Mouse (Mus musculus) adrenal gland, postnatal 14 days (tissue): ENCODE measurements around the gene Gch1. TPM values are rescaled to one million over a fixed set of nuclear protein-coding genes. Genes with fewer than 3 reads are reported as not detected.

ENCODE experiments used
- DNase-seq: peaks from one replicate; pipeline ENCODE4 v3.0.0; 2021; ENCODE audit warnings: mixed read lengths
- long read RNA-seq, 2 experiments: library from polyadenylated mRNA; stranded (forward); transcript quantifications; one replicate each; pipeline ENCODE4 v2.0.0; 2021
- total RNA-seq: library from RNA; stranded (reverse); gene quantifications from 2 replicates; pipeline ENCODE4 v1.2.3, GENCODE M21; 2021

The Gch1 gene
- total RNA-seq, result 42.0 and 51.3 TPM in 2 replicates
- long read RNA-seq, experiment 1, transcript Gch1-201 (6 exons, 2,775 nt), result major isoform, 177 of 204 reads
- long read RNA-seq, experiment 1, partial matches to known transcripts, result 1 of 204 reads
- long read RNA-seq, experiment 1, other reads (novel, unspliced or antisense), result 26 of 204 reads
- long read RNA-seq, experiment 2, transcript Gch1-201 (6 exons, 2,775 nt), result major isoform, 140 of 184 reads
- long read RNA-seq, experiment 2, partial matches to known transcripts, result 41 of 184 reads
- long read RNA-seq, experiment 2, other reads (novel, unspliced or antisense), result 3 of 184 reads

DNA sequence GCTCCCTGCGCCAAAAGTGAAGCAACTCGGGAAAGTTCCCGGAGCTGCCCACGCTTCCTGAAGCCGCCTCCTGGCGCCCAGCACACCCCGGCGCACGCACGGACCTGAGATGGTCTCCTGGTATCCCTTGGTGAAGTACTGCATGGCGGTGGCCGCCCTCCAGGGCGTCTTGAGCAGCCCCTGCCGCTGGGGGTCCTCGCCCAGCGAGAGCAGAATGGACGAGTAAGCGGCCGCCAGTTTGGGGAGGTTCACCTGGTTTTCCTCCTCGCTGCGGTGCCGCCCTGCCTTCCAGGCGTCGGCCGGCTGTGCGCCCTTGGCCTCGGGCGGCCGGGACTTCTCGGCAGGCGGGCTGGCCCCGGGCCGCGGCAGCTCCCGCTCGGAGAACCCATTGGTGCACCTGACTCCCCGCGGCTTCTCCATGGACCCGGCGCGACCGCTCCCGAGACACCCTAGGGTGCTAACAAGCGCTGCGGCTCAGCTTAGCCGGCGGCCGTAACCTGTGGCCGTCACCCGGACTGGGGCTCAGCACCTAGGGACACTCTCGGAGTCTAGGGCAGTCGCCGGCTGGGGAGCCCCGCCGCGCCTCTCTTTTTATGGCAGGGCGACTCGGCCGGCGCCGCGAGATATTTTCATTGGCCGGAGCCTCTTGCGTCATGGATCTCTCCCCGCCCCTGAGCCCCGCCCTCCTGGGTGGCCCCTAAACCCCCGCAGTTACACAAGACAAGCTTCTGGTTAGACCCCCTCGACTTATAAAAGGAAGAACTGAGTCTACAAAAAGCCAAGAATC lies at the start of gene Gch1:
Gene Gch1, minus strand, starts transcription at position 566 of the 787 bp plus-strand sequence.
- peak; percentile 93 for DNase-seq

DNA sequence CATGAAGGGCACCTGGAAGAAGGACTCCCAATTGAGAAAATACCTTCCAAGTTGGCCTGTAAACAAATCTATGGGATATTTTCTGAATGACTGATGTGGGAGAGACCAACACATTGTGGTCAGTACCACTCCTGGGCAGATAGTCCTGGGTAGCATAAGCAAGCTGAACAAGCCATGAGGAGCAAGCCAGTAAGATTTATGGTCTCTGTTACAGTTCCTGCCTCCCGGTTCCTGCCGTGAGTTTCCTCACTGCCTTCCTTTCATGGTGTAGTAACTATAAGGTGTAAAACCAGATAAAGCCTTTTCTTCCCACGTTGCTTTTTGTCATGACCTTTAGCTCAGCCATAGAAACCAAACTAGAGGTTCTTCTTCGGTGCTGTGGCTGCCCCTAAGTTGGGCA lies 48.1 kb upstream of the Gch1 start:
- no peak for DNase-seq

DNA sequence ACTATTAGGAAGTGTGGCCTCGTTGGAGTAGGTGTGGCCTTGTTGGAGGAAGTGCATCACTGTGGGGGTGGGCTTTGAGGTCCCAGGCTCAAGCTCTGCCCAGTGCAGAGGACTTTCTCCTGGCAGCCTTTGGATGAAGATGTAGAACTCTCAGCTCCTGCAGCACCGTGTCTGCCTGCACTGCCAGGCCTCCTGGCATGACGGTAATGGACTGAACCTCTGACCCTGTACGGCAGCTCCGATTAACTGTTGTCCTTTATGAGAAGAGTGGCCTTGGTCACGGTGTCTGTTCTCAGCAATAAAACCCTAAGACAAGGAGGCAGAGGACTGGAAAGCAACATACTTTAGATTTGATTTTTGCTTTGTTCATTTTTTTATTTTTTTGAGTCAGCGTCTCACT lies 47.3 kb upstream of the Gch1 start:
- no peak for DNase-seq

DNA sequence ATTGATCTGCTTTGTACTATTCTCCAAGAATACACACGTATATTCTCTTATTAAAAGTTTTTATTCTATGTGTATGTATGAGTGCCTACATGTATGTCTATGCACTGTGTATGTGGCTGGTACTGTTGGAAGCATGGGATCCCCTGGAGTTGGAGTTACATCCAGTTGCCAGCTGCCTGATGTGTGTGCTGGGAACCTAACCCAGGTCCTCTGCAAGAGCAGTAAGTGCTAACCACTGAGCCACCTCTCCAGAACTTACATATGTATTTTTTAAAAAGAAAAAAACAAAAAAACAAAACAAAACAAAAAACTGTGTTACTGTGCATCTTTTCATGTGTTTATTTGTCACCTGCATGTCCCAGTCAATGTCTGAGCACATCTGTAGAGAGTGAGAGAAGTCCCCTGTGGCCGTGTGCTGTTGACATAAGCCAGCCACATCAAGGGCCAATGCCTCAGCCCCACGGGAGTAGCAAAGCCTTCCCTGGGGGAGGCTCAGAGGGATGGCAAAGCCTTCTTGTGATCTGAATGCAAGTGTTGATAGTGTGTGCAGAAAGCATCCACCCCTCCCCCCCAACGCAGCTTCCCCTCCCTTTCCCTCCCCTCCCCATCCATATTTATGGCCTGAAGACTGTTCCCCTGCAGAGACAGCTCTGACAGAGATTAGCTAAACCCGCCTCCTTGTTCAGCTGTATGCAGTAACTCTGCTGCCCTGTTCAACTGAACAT lies 45.5 kb upstream of the Gch1 start:
- DNase-seq, result no peak

DNA sequence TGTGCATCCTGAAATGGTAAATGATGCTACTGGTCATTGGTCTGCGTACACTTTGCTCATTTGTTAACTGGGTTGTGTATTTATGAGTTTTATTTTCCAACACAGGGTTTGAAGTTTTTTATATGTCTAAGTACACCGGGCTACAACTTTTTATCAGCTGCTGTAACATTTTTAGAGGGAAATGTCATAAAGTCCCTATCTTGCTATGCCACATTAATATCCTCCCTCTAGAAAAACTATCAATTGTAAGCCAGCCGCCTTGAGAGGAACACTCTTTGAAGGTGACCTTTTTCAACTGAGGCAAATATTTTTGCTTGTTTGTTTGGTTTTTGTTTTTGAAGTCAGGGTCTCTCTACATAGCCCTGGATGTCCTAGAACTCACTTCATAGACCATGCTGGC lies 44.8 kb upstream of the Gch1 start:
- no peak for DNase-seq

DNA sequence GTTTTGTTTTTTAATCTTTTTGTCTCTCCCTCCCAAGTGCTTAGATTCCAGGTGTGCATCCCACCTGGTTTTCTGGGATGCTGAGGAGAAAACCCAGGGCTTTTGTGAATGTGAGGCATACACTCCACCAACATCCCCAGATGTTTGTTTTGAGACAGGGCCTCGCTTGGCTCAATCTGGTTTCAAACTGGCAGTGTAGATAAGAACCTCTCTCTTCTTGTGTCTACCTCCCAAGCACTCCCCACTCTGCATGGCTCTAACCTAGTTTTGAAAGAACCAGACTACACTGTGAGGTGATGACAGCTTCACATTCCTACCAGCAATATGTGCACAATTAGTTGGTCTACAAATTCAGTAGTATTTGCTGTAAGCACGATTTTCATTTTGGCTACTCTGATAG lies 44.4 kb upstream of the Gch1 start:
- no peak for DNase-seq

DNA sequence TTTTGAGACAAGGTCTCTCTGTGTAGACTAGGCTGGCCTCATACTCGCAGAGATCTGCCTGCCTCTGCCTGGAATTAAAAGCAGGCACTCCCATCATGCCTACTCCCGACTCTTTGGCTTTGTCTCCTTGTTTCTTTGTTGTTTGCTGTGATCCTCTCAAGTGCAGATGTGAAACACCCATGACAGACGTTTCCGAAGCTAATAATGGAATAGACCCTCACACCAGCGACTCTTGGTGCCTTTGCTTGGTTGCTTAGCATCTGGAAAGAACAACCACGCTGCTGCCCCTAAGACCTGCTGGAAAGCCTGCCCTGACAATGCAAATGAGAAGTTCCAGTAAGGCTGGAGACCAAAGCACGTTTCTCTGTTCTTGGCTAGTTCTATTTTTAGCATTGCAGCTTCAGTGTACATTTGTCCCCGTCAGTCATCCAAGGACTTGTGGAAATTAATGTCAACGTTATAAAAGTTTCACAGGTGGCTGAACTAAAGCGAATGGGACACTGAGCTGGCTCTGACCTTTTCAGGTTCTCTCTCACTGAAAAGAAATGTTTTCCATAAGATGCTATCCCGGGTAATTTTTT lies 40.7 kb upstream of the Gch1 start:
- no peak for DNase-seq

DNA sequence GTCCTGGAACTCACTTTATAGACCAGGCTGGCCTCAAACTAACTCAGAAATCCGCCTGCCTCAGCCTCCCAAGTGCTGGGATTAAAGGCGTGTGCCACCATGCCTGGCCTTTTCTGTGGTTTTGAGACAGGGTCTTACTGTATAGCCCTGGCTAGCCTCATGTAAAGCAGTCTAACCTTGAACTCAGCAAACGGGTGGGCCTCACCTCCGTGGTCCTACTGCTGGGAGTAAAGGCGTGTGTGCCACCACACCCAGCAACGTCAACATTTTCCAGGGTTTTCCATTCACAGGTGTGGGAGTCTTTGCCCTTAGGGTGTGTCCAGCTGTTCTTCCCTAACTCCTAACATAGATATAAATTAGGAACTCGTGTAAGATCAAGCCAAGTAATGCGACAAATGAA lies 36.7 kb upstream of the Gch1 start:
- DNase-seq, result no peak

DNA sequence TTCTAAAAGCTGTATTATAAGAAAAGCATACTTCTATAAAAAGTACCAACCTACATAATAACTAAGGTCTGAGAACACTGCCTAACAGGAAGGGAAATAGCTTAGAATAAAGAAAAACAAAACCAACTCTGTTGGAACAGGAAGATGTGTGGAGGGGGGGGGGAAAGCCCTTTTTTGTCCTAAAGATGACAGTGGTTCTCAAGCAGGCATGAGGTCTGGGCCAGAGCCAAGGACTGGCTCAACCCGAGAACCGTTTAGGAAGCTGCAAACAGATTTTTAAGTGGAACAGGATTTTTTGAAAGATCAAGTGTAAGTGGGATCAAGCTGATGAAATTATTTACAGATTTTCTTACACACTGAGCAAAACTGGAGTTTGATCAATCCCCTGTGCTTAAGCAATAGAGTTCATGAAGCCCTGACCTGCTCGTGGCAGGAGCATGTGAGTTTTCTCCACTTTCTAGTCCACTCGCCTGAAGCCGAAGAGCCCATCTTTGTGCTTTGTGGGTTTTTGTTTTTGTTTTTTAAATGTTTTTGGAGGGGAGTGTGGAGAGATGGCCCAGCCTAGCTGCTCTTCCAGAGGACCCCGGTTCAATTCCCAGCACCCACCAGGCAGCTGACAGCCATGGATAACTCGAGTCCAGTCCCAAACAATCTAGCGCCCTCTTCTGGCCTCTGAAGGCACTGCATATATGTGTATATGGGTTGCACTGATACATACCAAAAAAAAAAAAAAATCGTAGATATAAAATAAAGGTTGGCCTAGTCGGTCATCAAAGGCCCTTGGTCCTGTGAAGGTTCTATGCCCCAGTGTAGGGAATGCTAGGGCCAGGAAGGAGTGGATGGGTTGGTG lies 35.5 kb upstream of the Gch1 start:
- DNase-seq, result peak; percentile 10

DNA sequence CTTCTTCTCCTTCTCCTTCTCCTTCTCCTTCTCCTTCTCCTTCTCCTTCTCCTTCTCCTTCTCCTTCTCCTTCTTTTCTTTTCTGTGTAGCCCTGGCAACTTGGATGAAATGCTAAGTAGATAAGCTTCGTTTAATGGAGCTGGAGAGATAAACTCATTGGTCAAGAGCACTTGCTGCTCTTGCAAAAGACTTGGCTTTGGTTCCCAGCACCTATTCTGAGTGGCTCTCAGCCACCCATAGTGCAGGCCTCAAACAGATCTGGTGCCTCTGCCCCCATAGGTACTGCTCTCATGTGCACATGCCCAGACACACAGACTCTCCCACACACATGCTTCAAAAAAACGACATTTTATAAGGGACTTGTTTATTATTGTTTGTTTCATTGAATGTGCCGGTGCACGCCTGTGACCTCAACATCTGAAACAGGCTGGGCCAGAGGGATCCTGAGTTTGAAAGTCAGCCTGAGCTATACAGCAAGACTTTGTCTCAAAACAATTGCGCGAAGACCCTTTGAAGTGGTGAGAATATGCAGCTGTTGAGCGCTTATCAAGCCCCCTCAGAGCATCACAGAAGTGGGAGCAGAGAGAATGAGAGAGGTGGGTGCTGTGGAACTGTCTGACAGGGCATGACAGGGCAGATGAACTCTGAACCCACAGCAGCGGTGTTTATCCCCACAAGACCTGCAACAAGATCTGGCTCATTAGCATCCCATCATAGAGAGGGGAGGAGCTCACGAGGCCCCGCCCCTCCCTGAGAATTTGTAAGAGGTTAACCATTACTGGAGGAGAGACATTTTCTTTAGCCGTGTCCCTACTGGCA lies 33.6 kb upstream of the Gch1 start:
- no peak for DNase-seq

DNA sequence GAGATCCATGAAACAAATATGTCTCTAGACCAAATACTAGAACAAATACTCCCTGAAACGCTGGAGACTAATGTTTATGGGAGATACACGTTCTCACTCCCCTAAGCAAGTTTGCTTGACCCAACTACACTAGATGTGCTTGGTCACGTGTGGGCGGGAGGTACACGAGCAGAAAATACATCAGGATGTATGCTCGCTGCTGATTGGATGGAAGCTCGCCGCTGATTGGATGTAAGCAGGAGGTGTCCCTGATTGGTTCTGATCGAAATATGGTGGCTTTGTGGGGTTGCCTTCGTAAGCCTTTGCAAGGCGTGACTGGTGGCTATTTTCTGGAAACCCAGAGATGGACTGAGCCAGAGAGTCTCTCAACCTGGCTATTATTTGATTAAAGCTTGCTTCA lies 32.4 kb upstream of the Gch1 start:
- no peak for DNase-seq

DNA sequence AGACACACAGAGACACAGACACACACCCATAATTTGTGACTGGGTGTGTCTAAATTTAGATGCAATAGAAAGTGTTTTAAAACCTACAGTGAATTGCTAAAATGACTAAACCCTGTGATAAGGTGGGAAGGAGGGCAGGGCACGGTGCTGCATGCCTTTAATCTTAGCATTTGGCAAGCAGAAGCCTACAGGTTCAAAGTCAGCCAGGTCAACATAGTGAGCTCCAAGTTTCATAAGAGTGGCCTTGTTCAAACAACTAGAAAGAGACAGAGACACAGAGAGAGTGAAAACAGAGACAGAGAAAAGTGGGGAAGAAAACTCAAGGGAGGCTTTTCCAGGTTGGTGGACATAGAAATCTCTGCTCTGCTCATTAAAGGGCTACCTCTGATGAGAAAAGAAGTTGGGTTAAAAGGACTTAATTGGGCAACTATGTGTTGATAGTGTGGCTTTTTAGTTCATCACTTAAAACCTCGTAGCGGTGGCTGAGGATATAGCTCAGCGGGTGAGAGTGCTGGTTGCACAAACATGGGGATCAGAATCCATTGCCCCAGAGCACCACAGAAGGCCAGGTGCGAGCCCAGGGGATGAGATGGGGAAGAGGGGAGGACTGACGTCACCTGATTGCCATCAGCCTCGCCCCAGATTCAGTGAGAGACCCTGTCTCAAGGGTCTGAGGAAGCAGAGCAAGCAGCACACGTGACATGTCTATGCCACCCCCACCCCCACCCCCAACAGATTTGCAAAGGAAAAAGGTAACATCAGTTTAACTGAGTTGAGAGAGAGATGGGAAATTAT lies 31.2 kb upstream of the Gch1 start:
- DNase-seq, result no peak

DNA sequence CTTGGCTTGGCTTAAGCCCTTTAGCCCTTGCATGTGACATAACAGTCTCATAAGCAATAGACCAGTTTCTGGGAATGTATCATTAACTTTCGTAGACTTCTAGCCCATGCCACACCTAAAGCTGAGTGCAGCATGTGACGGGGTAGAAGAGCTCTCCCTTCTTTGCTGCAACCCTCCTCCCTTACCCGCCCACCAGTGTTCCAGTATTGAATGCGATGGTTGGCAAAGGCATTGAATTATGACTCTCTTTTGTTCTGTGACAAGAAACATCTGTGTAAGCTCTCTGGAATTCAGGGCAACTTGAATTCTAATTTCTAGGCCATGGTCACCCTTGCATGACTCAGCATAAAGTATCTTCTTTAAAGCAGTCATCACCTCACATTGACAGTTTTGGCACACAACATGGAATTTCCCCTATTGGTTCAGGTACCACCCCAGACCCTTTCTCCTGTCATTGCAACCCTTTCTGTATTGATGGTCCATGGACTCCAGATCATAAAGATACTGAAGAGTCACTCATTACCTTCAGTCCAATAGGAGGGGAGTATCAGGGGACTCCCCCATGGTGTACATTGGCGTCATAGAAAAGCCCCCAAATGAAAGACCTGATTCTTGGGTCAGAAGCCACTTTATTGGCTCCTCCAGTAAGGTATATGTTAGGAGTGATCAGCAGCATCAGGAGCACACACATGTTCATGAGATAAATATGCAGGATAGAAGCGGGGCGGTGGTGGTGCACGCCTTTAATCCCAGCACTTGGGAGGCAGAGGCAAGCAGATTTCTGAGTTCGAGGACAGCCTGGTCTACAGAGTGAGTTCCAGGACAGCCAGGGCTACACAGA lies 29.8 kb upstream of the Gch1 start:
- peak; percentile 53 for DNase-seq

DNA sequence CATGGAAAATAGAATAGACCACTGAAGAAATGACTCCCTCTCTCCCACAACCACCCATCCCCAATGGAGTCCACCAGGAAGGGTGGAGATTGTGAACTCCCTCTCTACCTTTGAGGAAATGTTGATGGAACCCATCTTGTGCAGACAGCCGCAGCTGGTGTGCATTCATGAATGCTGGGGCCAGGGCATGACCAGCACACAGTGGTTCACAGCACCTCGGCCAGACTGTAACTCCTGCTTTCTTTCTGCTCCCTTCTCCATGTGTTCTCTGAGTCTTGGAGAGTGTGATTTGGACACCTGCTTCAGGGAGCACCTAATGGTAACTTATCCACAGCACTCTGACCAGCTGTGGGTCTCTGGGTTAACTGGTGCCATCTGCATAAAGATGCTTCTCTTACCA lies 27.3 kb upstream of the Gch1 start:
- DNase-seq, result no peak

DNA sequence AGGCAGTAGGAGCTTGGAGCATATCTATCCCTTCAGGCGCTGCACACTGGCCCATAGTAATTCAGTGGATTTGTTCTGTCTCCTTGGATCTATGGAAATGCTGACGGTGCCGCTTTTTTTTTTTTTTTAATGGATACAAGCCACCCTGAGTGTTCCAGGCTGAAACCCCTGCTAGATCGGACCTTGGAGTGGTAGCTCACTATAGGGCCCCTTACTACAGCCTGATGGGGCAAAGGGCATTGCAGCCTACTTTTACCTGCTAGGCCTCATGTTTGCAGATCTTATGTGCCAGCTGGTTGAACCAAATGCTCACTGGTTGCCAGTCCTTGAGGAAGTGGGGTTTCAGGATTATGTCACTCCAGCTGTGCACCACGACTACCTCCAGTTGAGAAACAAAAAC lies 25.2 kb upstream of the Gch1 start:
- DNase-seq, result no peak

DNA sequence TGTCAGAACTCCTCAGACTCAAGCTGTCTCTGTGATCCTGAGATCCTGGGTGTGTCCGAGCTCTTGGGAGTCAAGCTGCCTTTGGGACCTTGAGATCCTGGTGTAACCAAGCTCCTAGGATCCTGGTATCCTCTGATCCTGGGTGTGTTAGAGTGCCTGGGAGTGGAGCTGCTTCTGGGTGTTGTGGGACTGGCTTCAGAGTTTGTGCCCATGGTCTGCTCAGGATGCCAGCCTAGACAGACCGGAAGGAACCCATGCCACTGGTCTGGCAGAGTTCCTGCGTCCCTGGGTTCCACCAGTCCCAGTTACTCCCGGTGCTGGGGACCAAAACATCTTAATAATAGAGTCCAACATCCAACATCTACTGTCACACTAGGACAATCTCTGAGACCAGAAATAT lies 24.1 kb upstream of the Gch1 start:
- no peak for DNase-seq

DNA sequence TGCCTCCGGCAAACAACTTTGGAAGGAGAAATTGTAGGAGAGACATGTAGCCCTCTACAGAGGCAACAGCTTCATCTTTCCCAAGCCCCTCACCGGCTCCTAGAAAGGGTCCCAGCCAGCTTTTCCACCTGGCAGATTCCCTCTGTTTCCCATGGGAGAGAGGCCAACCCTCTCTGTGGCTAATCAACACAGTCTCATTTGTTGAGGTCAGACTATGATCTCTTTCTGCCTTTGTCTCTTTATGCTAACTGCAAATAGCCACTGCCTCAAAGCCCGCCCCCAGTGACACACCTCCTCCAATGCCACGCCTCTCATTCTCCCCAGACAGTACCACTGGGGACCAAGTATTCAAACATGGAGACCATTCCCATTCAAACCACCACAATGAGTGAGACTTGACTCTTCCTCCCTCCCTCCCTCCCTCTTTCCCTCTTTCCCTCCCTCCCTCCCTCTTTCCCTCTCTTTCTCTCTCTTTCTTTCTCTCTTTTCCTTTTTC lies 20.5 kb upstream of the Gch1 start:
- no peak for DNase-seq

DNA sequence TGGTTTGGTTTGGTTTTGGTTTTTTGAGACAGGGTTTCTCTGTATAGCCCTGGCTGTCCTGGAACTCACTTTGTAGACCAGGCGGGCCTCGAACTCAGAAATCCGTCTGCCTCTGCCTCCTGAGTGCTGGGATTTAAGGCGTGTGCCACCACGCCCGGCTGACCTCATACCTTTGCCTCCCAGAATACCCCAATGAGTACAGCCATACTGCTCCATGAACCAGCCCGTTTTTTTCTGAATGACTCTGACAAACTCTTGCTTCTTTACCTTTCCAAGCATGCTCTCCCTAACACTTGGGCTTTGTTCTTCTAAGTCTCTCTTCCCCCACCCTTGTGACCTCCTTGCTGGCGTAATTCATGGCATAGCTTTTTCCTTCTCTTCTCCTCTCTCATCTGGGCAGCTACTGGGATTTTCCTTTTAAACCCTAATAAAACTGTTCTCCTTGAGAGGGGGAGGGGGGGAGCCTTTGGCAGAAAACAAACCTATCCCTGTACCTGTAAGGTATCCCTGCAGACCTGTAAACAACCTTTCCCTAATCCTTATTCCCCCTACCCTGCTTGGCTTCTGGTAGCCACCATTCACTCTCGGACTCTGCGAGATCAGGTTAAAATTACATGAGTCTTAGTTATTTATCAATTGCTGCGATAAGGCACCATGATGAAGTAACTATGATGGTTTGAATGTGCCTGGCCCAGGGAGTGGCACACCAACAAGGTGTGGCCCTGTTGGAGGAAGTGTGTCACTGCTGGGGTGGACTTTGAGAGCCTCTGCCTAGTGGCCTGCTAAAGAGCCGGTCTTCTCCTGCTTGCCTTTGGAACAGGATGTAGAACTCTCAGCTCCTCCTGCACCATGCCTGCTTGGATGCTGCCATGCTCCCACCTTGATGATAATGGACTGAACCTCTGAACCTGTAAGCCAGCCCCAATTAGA lies 19.6 kb upstream of the Gch1 start:
- DNase-seq, result no peak
